Mouse (Mus musculus): Measurements from ENCODE around the gene Fbxw28. TPM values are rescaled to one million over a fixed set of nuclear protein-coding genes. Genes with fewer than 3 reads are reported as not detected.
"Not testable (repeated sequence)": the region's sequence is repeated elsewhere in the genome, so short reads cannot be mapped to it uniquely, and the experiment has no call there.

Gene Fbxw28
- polyA plus RNA-seq (2014; fragmentation: Nextera tagmentation; extraction: Ambion mirVana): not detected in 2 replicates

- not testable (repeated sequence) for DNase-seq (ENCODE audit: low spot score); H3K4me2 ChIP-seq (ENCODE audit: low read length); H3K4me1 ChIP-seq (ENCODE audit: control insufficient read depth, insufficient read depth, low read length); H3K9ac ChIP-seq (ENCODE audit: low read length); H3K27me3 ChIP-seq (replicated peaks; ENCODE audit: control insufficient read depth, insufficient read depth, low read length); H3K9me3 ChIP-seq (replicated peaks; ENCODE audit: control insufficient read depth, low read length); H3K36me3 ChIP-seq (ENCODE audit: control insufficient read depth, insufficient read depth, low read length); ATAC-seq; H3K4me3 ChIP-seq (ENCODE audit: low read depth, low read length); H3K27ac ChIP-seq (ENCODE audit: low read depth, low read length)
- no CpG with 5 or more reads among the region's 1 CpGs for WGBS
These were observed at the start of gene Fbxw28 for GRCm38 (mm10) chr9:109339559-109339958. Gene Fbxw28 (minus strand): TSS chr9:109339659.

GRCm38 (mm10) chr9:109287576-109287975 lies 51.9 kb downstream of the Fbxw28 start, which contains the start of gene Fbxw14:
Gene Fbxw14 (minus strand): TSS chr9:109287676.
- no CpG with 5 or more reads among the region's 1 CpGs for whole genome bisulfite sequencing
- not testable (repeated sequence) for H3K4me1 ChIP-seq (ENCODE audit: control insufficient read depth, insufficient read depth, low read length); H3K27ac ChIP-seq (ENCODE audit: low read depth, low read length); ATAC-seq; H3K4me3 ChIP-seq (ENCODE audit: low read depth, low read length); DNase-seq (ENCODE audit: low spot score); H3K36me3 ChIP-seq (ENCODE audit: control insufficient read depth, insufficient read depth, low read length); H3K27me3 ChIP-seq (replicated peaks; ENCODE audit: control insufficient read depth, insufficient read depth, low read length); H3K4me2 ChIP-seq (ENCODE audit: low read length); H3K9ac ChIP-seq (ENCODE audit: low read length); H3K9me3 ChIP-seq (replicated peaks; ENCODE audit: control insufficient read depth, low read length)

Other genes with a start within 250 kb of the Fbxw28 start
- gene Plxnb1, start 244.3 kb downstream of the Fbxw28 start, polyA plus RNA-seq (2014; fragmentation: Nextera tagmentation; extraction: Ambion mirVana): 13.9 and 15.7 TPM in 2 replicates
- not detected in 2 replicates for gene Fbxw21, start 177.6 kb downstream of the Fbxw28 start, polyA plus RNA-seq (2014; fragmentation: Nextera tagmentation; extraction: Ambion mirVana)
- not detected in 2 replicates for gene Fbxw13, start 143.7 kb downstream of the Fbxw28 start, polyA plus RNA-seq (2014; fragmentation: Nextera tagmentation; extraction: Ambion mirVana)
- not detected in 2 replicates for gene Fbxw20, start 104.9 kb downstream of the Fbxw28 start, polyA plus RNA-seq (2014; fragmentation: Nextera tagmentation; extraction: Ambion mirVana)
- gene Fbxw14, start 52.0 kb downstream of the Fbxw28 start, polyA plus RNA-seq (2014; fragmentation: Nextera tagmentation; extraction: Ambion mirVana): not detected in 2 replicates
- gene Fbxw22, start 64.6 kb upstream of the Fbxw28 start, polyA plus RNA-seq (2014; fragmentation: Nextera tagmentation; extraction: Ambion mirVana): not detected in 2 replicates
- not detected in 2 replicates for gene Fbxw16, start 109.5 kb upstream of the Fbxw28 start, polyA plus RNA-seq (2014; fragmentation: Nextera tagmentation; extraction: Ambion mirVana)
- gene Fbxw19, start 156.2 kb upstream of the Fbxw28 start, polyA plus RNA-seq (2014; fragmentation: Nextera tagmentation; extraction: Ambion mirVana): not detected in 2 replicates
- gene Fbxw15, start 228.6 kb upstream of the Fbxw28 start, polyA plus RNA-seq (2014; fragmentation: Nextera tagmentation; extraction: Ambion mirVana): not detected in 2 replicates

All from forebrain, embryonic 14.5 days (tissue).